Mouse (Mus musculus) retina, postnatal 1 day (tissue): Measurements from ENCODE around the gene Pibf1.

Experiments
- DNase-seq: peaks from one replicate; pipeline ENCODE4 v3.0.0-alpha.2; 2012

Gene Pibf1

GRCm38 (mm10) chr14:99099267-99099966, at the start of gene Pibf1, which contains the start of gene Dis3:
TSS of gene Pibf1 (plus strand) at chr14:99099424.
TSS of gene Dis3 (minus strand) at chr14:99099770.
- DNase-seq: peak; percentile 99

DNA sequence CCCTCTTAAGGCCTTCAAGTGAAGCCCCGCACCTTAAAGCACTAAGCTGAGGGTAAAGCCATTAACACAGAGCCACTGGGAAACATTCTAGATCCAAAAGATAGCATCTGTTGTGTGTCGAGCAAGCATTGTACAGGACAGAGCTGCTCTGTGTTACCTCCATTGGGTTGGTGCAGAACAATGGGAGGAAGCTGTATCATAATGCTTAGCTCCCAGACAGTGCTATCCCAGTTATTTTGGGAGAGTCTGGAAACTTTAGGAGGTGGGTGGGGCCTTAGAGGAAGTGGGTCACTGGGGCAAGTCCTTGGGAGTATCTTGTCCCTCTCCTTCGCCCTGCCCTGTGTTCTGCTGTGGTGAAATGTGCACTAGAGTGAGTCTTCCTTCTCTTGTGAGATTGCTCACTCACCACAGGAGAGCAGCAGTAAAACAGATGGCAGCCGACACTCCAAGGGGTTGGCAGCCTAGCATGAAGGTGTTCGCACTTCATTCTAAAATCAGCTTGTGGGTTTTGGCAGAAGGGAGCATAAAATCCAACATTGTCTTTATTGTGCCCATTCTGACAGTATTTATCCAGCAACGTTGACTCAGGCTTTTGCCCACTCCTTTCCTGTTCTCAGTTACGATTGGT, 40.2 kb upstream of the Pibf1 start:
- no peak for DNase-seq

- no peak for DNase-seq
Observed at GRCm38 (mm10) chr14:99060616-99061015, 38.6 kb upstream of the Pibf1 start.

- DNase-seq: no peak
Observed at GRCm38 (mm10) chr14:99063091-99063490, 36.1 kb upstream of the Pibf1 start.

GRCm38 (mm10) chr14:99071146-99071545, 28.1 kb upstream of the Pibf1 start:
- DNase-seq: no peak

DNA sequence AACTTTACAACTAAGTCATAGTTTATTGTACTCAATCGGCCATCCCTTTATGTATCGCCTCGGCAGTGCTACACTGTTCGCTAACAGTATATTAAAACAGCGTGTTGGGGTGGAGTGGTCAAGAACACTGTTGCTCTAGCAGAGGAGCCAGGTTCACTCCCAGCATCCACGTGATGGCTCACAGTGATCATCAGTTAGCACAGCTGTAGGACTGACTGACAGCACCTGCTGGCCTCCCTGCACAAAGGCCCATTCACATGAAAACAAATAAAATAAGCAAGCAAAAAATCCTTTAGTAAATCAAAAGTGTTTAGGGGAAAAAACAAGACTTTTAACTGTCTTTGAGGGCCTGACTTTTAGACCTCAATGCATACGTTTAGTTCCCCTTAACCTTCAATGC, 10.3 kb upstream of the Pibf1 start:
- no peak for DNase-seq

GRCm38 (mm10) chr14:99099967-99100587, 853 bp downstream of the Pibf1 start:
- DNase-seq: no peak

- DNase-seq: no peak
Observed at GRCm38 (mm10) chr14:99103050-99103449, 3.8 kb downstream of the Pibf1 start.

GRCm38 (mm10) chr14:99104542-99105123, 5.4 kb downstream of the Pibf1 start:
- DNase-seq: no peak

DNA sequence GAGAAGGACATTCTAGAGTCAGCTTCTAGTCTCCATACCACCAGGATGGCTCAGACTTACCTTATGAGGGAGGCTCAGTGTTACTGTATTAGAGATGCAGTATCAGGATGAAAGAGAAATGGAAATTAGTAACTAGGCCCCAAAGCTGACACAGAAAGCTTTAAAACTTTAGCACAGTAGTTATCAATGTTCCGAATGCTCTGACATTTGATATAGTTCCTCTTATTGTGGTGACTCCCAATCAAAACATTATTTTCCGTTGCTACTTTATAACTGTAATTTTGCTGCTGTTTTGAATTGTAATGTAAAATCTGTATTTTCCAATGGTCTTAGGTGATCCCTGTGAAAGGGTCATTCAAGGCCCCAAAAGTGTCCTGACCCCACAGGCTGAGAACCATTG, 7.4 kb downstream of the Pibf1 start:
- DNase-seq: no peak

DNA sequence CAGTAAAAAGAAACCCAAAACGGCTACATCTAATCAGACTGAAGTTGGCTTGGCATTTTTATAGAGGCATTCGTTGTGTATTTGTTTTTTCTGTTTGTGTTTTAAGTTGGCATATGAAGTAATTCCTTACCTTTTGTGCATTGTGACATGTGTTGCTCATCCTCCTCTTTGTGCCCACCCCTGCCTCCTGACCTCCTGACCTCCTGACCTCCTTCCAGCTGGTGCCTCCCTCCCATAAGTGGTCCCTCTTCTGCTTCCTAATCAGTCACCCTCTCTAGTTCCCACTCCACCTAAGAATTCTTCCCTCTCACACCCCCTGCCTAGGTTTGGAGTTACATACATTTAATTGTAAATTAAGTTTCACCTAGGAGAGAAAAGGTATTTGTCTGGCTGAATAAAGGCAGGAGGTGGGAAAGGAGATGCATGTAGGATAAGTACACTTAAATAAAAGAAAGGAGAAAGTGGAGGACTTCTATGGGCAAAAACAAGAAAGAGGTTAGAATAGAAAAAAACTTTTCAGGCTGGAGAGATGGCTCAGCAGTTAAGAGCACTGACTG, 8.5 kb downstream of the Pibf1 start:
- no peak for DNase-seq

DNA sequence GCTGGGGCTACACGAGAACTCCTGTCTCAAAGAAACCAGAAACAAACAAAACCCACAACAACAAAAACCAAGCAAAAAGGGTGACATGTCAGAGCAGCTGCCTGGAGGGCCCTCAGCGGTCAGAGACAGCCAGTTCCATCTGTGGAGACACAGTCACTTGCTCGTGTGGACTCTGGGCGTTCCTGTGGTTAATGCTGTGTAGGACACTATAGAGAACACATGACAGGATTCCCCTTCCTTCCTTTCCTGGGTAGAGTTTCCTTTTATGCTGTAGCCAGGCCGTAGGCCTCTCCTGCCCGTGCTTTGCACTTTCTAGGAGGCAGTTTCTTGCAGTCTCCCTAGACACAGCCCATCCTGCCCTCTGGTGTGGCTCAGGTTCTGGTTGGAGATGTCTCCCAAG, 9.5 kb downstream of the Pibf1 start:
- DNase-seq: no peak

- peak; percentile 17 for DNase-seq
Observed at GRCm38 (mm10) chr14:99117576-99117975, 18.4 kb downstream of the Pibf1 start.

DNA sequence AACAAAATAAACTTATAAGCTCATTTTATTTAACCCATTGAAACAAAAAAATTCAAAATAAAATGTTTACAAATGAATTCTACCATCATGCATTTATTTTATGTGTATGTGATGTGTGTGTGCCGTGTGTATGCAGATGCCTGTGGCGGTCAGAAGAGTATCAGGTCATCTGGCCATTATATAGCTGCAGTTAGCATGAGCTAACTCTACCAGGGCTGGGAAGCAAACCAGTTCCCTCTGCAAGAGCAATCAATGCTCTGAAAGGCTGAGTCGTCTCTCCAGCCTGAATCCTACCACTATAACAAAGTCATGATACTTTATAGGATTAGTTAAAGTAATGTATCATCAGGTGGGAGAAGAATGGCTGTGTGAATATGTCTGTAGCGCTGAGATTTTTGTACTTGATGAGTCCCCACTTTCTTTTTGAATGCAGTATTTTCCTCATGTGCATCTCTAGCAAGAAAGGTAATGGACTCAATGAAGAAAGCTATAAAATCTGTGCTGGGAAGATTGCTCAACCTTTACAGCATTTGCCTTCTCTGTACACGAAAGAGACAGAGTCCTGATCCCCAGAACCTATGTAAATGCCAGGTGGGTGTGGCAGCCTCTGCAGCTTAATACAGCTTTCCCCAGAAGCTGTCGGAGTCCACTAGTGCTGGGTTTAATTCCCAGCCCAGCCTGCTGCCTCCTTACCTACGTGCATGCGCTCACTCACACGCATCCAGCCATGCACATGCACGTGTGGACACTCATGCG, 22.5 kb downstream of the Pibf1 start:
- DNase-seq: no peak

- DNase-seq: no peak
Observed at GRCm38 (mm10) chr14:99124076-99124475, 24.9 kb downstream of the Pibf1 start.

GRCm38 (mm10) chr14:99126713-99127112, 27.5 kb downstream of the Pibf1 start:
- DNase-seq: no peak

DNA sequence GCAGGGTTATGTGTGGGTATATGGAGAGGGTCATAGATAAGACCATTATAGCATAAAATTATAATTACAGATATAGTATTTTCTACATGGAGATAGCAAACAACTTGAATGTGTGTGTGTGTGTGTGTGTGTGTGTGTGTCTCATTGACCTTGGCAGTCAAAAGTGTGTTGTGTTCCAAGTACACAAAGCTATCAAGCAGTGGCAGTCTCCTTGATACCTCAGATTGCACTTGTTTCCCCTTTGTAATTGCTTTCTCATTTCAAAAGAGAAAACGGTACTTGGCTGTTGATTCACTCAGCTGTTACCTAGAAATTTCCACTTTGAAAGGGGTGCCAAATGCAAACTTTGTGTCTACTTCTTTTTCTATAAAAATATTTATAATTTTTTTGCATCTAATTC, 28.3 kb downstream of the Pibf1 start:
- DNase-seq: no peak

DNA sequence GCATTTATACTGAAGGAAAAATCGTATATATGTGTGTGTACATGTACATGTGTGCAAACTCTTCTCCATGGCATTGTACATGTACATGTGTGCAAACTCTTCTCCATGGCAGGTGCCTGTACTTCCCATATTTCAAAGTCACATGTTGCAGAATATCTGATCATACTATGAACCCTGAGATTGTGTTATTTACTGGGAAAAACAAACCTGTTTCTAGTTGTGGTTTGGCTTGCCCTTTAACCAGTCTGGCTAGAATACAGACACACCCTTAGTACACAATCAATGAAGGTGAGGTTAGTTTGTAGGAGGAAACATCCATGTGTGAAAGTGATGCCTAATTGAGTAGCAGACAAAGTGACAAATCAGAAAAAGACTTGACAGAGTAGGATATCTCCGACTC, 29.8 kb downstream of the Pibf1 start:
- no peak for DNase-seq

DNA sequence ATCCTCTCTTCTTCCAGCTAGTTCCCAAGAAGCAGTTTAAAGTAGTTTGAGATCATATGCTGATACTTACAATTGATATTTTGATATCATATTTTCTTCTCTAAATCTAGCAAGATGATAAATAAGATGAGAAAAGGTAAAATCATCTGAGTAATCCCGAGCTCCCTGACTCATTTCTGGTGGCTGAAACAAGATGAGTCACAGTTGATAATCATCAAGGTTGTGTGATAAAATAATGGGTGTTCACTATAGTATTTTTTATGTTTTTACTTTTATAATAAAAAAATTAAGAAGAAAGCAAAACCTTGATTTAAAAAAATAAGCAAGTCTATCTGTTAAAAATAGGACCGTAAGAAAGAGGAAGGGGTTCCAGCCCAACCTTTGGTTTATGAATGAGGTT, 34.8 kb downstream of the Pibf1 start:
- DNase-seq: no peak

GRCm38 (mm10) chr14:99135761-99136160, 36.5 kb downstream of the Pibf1 start:
- DNase-seq: peak; percentile 34

- no peak for DNase-seq
Observed at GRCm38 (mm10) chr14:99136297-99136696, 37.1 kb downstream of the Pibf1 start.

GRCm38 (mm10) chr14:99140036-99140435, 40.8 kb downstream of the Pibf1 start:
- no peak for DNase-seq
